Mouse (Mus musculus) embryo, embryonic 9.5 days (tissue): ENCODE measurements around the gene Hormad1.
"Not testable (repeated sequence)": the region's sequence is repeated elsewhere in the genome, so short reads cannot be mapped to it uniquely, and the experiment has no call there.

Experiments used
- DNase-seq: peaks from one replicate; pipeline ENCODE4 v3.0.0-alpha.2; 2017; ENCODE audit errors: extremely low spot score

Gene Hormad1

GRCm38 (mm10) chr3:95561826-95562225 lies 2.3 kb downstream of the Hormad1 start:
- DNase-seq: no peak

GRCm38 (mm10) chr3:95569585-95569984 lies 10.1 kb downstream of the Hormad1 start:
- DNase-seq: no peak

- DNase-seq: no peak
Measured at GRCm38 (mm10) chr3:95587754-95588603, 28.5 kb downstream of the Hormad1 start.

GRCm38 (mm10) chr3:95588604-95589086 lies 29.2 kb downstream of the Hormad1 start, which contains the start of gene Golph3l:
TSS of gene Golph3l (plus strand) at chr3:95588934.
- DNase-seq: peak; percentile 89

- DNase-seq: no peak
Measured at GRCm38 (mm10) chr3:95598734-95599133, 39.3 kb downstream of the Hormad1 start.

- no peak for DNase-seq
Measured at GRCm38 (mm10) chr3:95601287-95601686, 41.8 kb downstream of the Hormad1 start.

- no peak for DNase-seq
Measured at GRCm38 (mm10) chr3:95606096-95606495, 46.6 kb downstream of the Hormad1 start.

- no peak for DNase-seq
Measured at GRCm38 (mm10) chr3:95609195-95609594, 49.7 kb downstream of the Hormad1 start.

GRCm38 (mm10) chr3:95613996-95614395 lies 54.5 kb downstream of the Hormad1 start:
- no peak for DNase-seq

- no peak for DNase-seq
Measured at GRCm38 (mm10) chr3:95618511-95618910, 59.0 kb downstream of the Hormad1 start.

- no peak for DNase-seq
Measured at GRCm38 (mm10) chr3:95621241-95621640, 61.8 kb downstream of the Hormad1 start.

GRCm38 (mm10) chr3:95622421-95622820 lies 62.9 kb downstream of the Hormad1 start:
- DNase-seq: not testable (repeated sequence)

GRCm38 (mm10) chr3:95623551-95623950 lies 64.1 kb downstream of the Hormad1 start:
- no peak for DNase-seq

- DNase-seq: peak; percentile 4
Measured at GRCm38 (mm10) chr3:95623991-95624515, 64.6 kb downstream of the Hormad1 start.

- DNase-seq: peak; percentile 98
Measured at GRCm38 (mm10) chr3:95624628-95625503, 65.4 kb downstream of the Hormad1 start, which contains the start of gene Ensa. TSS of gene Ensa (plus strand) at chr3:95624993.

GRCm38 (mm10) chr3:95627763-95628162 lies 68.3 kb downstream of the Hormad1 start:
- no peak for DNase-seq

GRCm38 (mm10) chr3:95629755-95630154 lies 70.3 kb downstream of the Hormad1 start:
- DNase-seq: no peak

- DNase-seq: no peak
Measured at GRCm38 (mm10) chr3:95630856-95631255, 71.4 kb downstream of the Hormad1 start.

GRCm38 (mm10) chr3:95631304-95631703 lies 71.8 kb downstream of the Hormad1 start:
- DNase-seq: no peak

GRCm38 (mm10) chr3:95632648-95633588 lies 73.4 kb downstream of the Hormad1 start:
- DNase-seq: peak; percentile 12

GRCm38 (mm10) chr3:95635636-95636035 lies 76.2 kb downstream of the Hormad1 start:
- no peak for DNase-seq
